Mouse (Mus musculus) liver, embryonic 11.5 days (tissue): ENCODE results near the gene Cpne7. TPM values are rescaled to one million over a fixed set of nuclear protein-coding genes. Genes with fewer than 3 reads are reported as not detected.

Experiments
- ATAC-seq: fragments of 200-750 bp; cut with Nextera tagmentation; replicated peaks from 2 replicates; pipeline ENCODE4 v1.8.0; 2017; ENCODE audit warnings: moderate number of reproducible peaks, mild to moderate bottlenecking, moderate TSS enrichment, moderate library complexity; ENCODE audit not compliant: low FRiP score
- DNase-seq: peaks from one replicate; pipeline ENCODE4 v3.0.0-alpha.2; 2017; ENCODE audit warnings: low spot score
- H3K27ac ChIP-seq: fragments of 300-500 bp; sonication (generic); 2 replicates; pipeline ENCODE4 v1.5.1; 2014; ENCODE audit warnings: mild to moderate bottlenecking, low read depth, low read length, control low read depth
- H3K27me3 ChIP-seq: fragments of 300-500 bp; sonication (generic); replicated peaks from 2 replicates; pipeline ENCODE4 v1.6.1; 2014; ENCODE audit warnings: low read length, mixed read lengths; ENCODE audit not compliant: control insufficient read depth, insufficient read depth
- H3K36me3 ChIP-seq: fragments of 300-500 bp; sonication (generic); 2 replicates; pipeline ENCODE4 v1.6.1; 2014; ENCODE audit warnings: mild to moderate bottlenecking, low read length, moderate library complexity, mixed read lengths; ENCODE audit not compliant: control insufficient read depth, insufficient read depth
- H3K4me1 ChIP-seq: fragments of 300-500 bp; sonication (generic); replicated peaks from 2 replicates; pipeline ENCODE4 v1.6.1; 2014; ENCODE audit warnings: low read length, mixed read lengths; ENCODE audit not compliant: control insufficient read depth, insufficient read depth
- H3K4me2 ChIP-seq: fragments of 300-500 bp; sonication (generic); 2 replicates; pipeline ENCODE4 v1.6.1; 2014; ENCODE audit warnings: mild to moderate bottlenecking, control low read depth, moderate library complexity
- H3K4me3 ChIP-seq: fragments of 300-500 bp; sonication (generic); 2 replicates; pipeline ENCODE4 v1.5.1; 2014; ENCODE audit warnings: low read depth, low read length, control low read depth
- H3K9ac ChIP-seq: fragments of 300-500 bp; sonication (generic); 2 replicates; pipeline ENCODE4 v1.6.1; 2014; ENCODE audit warnings: low read depth, low read length, control low read depth
- H3K9me3 ChIP-seq: fragments of 300-500 bp; sonication (generic); 2 replicates; pipeline ENCODE4 v1.6.1; 2016; ENCODE audit warnings: low read length, inconsistent platforms, mixed read lengths; ENCODE audit not compliant: control insufficient read depth
- WGBS: fragments of 180-500 bp; shearing (Covaris S2); extraction: QIAGEN DNeasy Blood & Tissue Kit; methylation state at CpG from one replicate; pipeline ENCODE4 v1.1.7; 2014; 5-methylcytosine and 5-hydroxymethylcytosine counted together
- polyA plus RNA-seq: library from polyadenylated mRNA; unstranded; fragments of >200 nt; fragmentation: Nextera tagmentation; extraction: Ambion mirVana; gene quantifications from 2 replicates; pipeline ENCODE4 v1.2.1, GENCODE M21; 2014

Cpne7 gene
- polyA plus RNA-seq, 1 experiment from 2014 or later, result 5.2 TPM

DNA sequence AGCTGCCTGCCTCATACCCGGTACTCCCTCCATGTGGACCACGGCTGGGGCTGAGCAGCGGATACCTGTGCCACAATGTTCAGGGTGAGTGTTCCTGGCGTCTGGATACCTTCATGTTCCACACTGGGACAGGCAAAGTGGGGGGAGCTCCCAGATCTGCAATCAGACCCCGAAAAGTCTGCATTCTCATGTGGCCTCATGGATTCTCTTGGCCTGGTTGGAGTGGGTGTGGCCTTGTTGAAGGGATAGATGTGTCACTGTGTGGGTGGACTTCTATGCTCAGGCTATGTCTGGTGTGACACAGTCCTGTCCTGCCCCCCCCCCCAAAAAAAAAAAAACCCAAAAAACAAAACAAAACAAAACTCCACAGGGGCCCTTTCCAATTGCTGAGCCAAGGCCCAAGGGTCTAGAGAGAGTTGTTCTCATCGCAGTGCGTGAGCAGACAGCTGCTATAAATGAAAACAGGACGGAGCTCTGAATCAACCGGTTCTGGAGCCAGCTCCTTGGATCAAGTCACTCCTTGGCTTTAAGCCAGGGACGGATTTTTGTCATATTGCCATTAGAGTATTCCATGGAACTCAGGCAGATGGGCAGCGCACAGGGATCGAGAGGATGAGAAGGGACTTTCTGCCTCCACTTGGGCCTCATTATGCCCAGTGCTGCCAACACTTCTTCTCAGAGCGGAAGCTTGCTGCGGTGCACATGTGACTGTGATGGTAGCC is 24.7 kb downstream of the Cpne7 start:
- H3K9ac ChIP-seq, result no peak overlapping the region
- H3K4me1 ChIP-seq, result 0 out of 2 replicates have a peak, but pooled peaks cover 3% of the 10 kb centered on the region
- no peaks in the 10 kb centered on the region for H3K27me3 ChIP-seq
- no peak overlapping the region for H3K27ac ChIP-seq
- ATAC-seq (no peak), DNase-seq (no peak)
- no peak overlapping the region for H3K4me2 ChIP-seq
- H3K36me3 ChIP-seq, result no peaks in the 10 kb centered on the region
- no peak overlapping the region for H3K4me3 ChIP-seq
- 84% methylated on average over 14 of the region's 14 CpGs for WGBS
- no peaks in the 10 kb centered on the region for H3K9me3 ChIP-seq

DNA sequence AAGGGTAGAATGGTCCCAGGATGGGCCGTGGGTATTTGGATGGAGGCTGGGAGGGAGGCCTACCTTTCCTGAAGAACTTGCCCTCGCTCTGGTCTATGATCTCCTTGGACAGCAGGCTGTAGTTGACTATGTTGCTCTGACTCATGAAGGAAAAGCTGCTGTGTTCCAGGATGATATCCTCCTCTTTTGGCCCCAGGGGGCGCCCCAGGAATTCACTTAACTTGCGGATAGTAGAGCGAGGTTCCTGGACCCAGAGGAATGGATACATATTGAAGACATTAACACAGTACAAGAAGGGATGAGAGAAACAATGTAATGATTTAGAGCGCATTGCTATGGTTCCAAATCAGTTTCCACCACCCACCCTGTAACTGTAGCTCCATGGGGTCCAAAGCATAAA is 28.1 kb downstream of the Cpne7 start:
- Histone ChIP-seq H3K9ac (no peak overlapping the region), H3K9me3 (no peaks in the 10 kb centered on the region), H3K4me2 (no peak overlapping the region), H3K27ac (no peak overlapping the region), H3K36me3 (no peaks in the 10 kb centered on the region), H3K4me3 (no peak overlapping the region), H3K27me3 (no peaks in the 10 kb centered on the region), H3K4me1 (no peaks in the 10 kb centered on the region)
- no peak for ATAC-seq
- no peak for DNase-seq
- 45% methylated on average over 6 of the region's 6 CpGs for WGBS

DNA sequence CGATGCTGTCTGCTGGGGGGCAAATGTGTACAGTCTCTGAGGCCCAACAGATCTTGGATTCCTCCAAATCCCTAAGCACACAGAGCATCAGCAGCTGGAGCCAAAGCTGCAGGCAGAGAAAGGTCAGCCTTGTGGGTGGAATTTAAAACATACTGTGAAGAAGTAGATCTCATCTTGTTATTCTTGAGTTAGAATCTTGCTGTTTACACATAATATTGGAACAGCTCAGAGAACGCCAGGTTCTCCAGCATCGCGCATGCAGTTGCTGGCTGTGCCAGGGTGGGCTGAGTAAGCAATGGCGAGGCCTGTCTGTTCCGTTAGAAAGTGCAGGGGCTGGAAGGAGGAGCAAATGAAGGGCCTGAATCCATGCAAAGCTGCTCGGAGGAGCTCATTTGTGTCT is 29.2 kb downstream of the Cpne7 start:
- Histone ChIP-seq H3K9ac (no peak overlapping the region), H3K27me3 (no peaks in the 10 kb centered on the region), H3K4me1 (no peaks in the 10 kb centered on the region), H3K36me3 (no peaks in the 10 kb centered on the region), H3K4me2 (no peak overlapping the region), H3K27ac (no peak overlapping the region), H3K4me3 (no peak overlapping the region), H3K9me3 (no peaks in the 10 kb centered on the region)
- ATAC-seq (no peak), DNase-seq (no peak)
- 83% methylated on average over 7 of the region's 7 CpGs for WGBS

DNA sequence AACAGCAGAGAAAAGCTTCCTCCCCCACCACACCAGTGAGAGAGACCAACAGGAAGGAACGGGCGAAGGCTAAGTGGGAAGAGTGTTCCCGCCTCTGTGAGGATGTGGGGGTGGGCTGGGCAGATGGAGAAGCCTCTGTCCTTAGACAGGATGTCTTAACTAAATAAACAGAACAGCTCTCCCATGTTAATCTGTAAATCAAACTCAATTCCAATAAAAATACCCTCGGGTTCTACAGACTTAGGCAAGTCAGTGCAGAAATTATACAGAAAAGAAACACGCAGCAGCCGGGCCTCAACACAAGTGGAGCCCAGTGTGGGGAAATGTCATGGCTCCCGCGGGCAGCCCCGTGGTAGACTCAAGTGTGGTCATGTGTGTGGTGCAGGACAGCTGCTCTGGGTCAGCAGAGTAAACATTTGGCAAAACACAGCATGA is 33.6 kb downstream of the Cpne7 start:
- Histone ChIP-seq H3K9ac (no peak overlapping the region), H3K4me2 (no peak overlapping the region), H3K9me3 (no peaks in the 10 kb centered on the region), H3K27ac (no peak overlapping the region), H3K36me3 (no peaks in the 10 kb centered on the region), H3K4me1 (peaks cover 3% of the 10 kb centered on the region), H3K27me3 (no peaks in the 10 kb centered on the region), H3K4me3 (no peak overlapping the region)
- 53% methylated on average over 9 of the region's 9 CpGs for WGBS
- no peak for DNase-seq
- no peak for ATAC-seq

DNA sequence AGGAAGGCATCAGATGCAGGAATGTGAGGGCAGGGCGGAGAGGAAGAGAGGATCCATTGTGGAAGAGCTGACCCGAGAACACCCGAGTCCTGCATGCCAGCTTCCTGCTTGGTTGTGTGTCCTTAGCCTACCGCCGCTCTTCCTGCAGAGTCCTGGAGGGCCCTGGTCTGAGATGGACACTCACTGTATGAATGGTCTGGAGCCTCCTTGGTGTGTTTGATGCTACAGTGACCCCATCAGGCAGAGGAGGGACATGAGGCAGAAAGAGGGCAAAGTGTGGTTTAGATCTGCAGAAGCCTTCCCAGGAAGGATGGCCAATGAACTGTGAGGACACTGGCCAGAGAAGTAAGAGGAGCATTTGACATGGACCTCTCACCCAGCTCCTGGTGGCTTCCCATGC is 38.0 kb downstream of the Cpne7 start:
- Histone ChIP-seq H3K9me3 (no peaks in the 10 kb centered on the region), H3K27me3 (no peaks in the 10 kb centered on the region), H3K9ac (no peak overlapping the region), H3K4me3 (no peak overlapping the region), H3K4me2 (no peak overlapping the region), H3K36me3 (no peaks in the 10 kb centered on the region), H3K4me1 (peaks cover 31% of the 10 kb centered on the region), H3K27ac (no peak overlapping the region)
- WGBS, result 70% methylated on average over 5 of the region's 5 CpGs
- ATAC-seq, result no peak
- DNase-seq, result no peak

DNA sequence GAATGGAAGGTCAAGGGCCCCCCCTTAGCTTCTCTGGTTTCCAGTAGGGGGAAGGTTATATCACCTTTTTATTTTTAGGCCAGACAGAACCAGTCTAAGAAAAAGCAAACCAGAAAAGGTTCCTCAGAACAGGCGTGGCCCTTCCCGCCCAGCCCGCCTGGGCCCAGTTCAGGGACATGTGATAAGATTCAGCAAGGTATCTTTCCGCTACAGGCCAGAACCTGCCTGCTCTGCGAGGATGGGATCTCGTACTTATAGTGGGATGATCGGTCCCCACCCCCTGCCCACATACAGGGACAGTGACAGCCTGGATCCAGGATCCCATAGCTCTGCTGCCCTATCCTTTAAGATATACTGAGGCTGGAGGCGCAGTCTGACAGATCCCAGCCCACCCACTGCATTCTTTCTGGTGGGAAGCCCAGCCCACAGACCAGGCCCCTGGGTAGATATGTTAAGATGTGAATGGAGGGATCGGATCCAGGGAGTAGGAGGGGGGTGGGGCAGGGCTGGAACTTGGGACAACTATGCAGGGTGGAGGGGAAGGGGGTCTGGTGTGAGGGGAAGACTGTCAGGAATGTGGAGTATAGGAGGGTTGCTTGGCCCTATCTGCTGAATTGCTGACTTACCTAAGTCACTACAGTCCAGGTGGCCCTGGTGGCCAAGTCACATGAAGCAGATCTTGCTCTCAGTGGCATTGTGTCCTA is 39.0 kb downstream of the Cpne7 start:
- no peak overlapping the region for H3K27ac ChIP-seq
- peak overlapping the region; percentile 24 for H3K4me2 ChIP-seq
- WGBS, result 47% methylated on average over 9 of the region's 9 CpGs
- ATAC-seq, result peak; percentile 92
- no peaks in the 10 kb centered on the region for H3K27me3 ChIP-seq
- H3K36me3 ChIP-seq, result no peaks in the 10 kb centered on the region
- H3K4me1 ChIP-seq, result peaks cover 31% of the 10 kb centered on the region
- no peaks in the 10 kb centered on the region for H3K9me3 ChIP-seq
- no peak overlapping the region for H3K4me3 ChIP-seq
- no peak for DNase-seq
- H3K9ac ChIP-seq, result 0 out of 2 replicates have a peak overlapping the region, but pooled peaks have one; percentile 3

DNA sequence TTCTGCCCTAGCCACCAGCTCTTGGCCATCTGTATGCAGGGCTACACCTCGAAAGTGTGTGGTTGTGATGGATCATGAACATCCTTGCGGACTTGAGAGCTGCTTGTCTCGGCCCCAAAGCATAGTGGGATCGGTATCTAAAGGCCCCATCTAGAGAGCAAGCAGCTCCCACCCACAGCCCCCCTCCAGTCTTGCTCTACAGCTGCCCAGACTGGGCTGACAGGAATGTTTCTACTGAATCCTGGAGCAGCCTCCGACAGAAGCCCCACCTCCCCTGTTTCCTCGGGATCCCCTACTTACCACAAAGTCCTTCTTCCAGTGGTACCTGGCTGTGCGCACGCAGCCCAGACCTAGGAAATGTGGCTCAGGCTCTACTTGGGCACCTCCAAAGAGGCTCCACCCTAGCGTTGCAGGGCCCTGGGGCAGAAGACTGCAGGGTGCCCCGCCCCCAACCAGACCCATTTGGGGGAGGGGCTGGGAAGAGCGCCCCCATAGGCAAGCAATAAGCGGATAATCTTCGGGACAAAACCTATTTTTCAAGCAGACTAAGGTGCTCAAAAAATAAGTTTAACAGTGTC is 40.8 kb downstream of the Cpne7 start, which contains the start of gene Sult5a1:
Gene Sult5a1, minus strand, starts transcription at position 428 of the 578 bp plus-strand sequence.
- peaks cover 31% of the 10 kb centered on the region for H3K4me1 ChIP-seq
- H3K9me3 ChIP-seq, result no peaks in the 10 kb centered on the region
- DNase-seq (no peak), ATAC-seq (no peak)
- peak within 1 kb of the TSS; percentile 11; the same call in 1 of the 2 replicates for H3K4me3 ChIP-seq
- no peak within 1 kb of the TSS for H3K9ac ChIP-seq
- H3K36me3 ChIP-seq, result no peaks in the 10 kb centered on the region
- WGBS, result 29% methylated on average over 13 of the region's 13 CpGs
- no peaks in the 10 kb centered on the region for H3K27me3 ChIP-seq
- H3K27ac ChIP-seq, result no peak within 1 kb of the TSS
- H3K4me2 ChIP-seq, result peak within 1 kb of the TSS; percentile 45

DNA sequence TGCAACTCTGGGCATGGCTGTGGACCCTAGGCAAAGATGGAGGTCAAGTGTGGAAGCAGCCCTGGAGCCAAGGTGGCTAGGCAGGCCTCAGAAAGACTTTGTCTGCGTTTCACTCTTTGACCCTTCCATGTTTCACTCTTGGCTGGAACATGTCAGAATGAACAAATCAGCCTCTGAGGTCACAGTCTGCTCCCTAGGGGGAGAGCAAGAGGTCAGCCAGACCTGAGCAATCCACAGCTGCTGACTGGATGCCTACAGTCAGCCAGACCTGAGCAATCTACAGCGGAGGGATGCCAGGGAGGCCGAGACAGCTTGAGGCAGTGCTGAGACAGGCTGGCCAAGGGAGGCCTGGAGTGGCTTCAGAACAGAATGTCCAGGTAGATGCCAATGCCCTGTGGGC is 64.2 kb downstream of the Cpne7 start:
- Histone ChIP-seq H3K9ac (no peak overlapping the region), H3K27ac (no peak overlapping the region), H3K4me3 (no peak overlapping the region), H3K4me2 (no peak overlapping the region), H3K27me3 (0 out of 2 replicates have a peak, but pooled peaks cover 6% of the 10 kb centered on the region), H3K36me3 (no peaks in the 10 kb centered on the region), H3K9me3 (peaks cover 4% of the 10 kb centered on the region), H3K4me1 (peaks cover 2% of the 10 kb centered on the region; the same call in 1 of the 2 replicates)
- ATAC-seq (no peak), DNase-seq (no peak)
- 65% methylated on average over 3 of the region's 3 CpGs for WGBS
